Mouse (Mus musculus): Measurements from ENCODE around the gene Myo16. TPM values are rescaled to one million over a fixed set of nuclear protein-coding genes. Genes with fewer than 3 reads are reported as not detected.

The Myo16 gene
- total and polyA plus RNA-seq, 3 experiments = not detected

DNA sequence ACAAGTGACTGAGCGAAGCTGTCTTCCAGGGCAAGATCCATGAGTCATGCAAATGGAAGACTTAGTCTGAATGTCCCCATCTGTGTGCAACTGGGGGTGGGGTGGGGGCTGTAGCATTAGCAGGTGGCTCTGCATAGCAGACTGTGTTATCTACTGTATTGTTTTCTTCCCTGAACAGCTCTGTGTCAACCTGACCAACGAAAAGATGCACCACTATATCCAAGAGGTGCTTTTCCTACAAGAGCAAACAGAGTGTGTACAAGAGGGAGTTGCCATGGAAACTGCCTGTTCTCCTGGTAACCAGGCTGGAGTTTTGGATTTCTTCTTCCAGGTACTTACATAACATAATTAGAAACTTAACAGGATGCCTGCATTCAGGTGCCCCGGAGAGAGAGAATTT is 320.7 kb downstream of the Myo16 start:
- no peaks in the 10 kb centered on the region for H3K9me3 ChIP-seq (replicated peaks; ENCODE audit: insufficient read depth, low read length)
- H3K36me3 ChIP-seq (ENCODE audit: control insufficient read depth in 1 of 2, insufficient read depth in 2 of 2, low read length in 2 of 2) = no peaks in the 10 kb centered on the region
- H3K4me1 ChIP-seq (ENCODE audit: control insufficient read depth in 1 of 2, insufficient read depth in 2 of 2, low read length in 2 of 2) = no peaks in the 10 kb centered on the region
- H3K9ac ChIP-seq (ENCODE audit: control insufficient read depth, low read depth, low read length, poor library complexity, severe bottlenecking) = no peak overlapping the region
- no peak overlapping the region for H3K27ac ChIP-seq (ENCODE audit: control insufficient read depth, low read depth, low read length)
- TF ChIP-seq CHD2 (IDR thresholded peaks at IDR 0.05; ENCODE audit: low read length) (no peak), MAX (IDR thresholded peaks at IDR 0.05; ENCODE audit: low read length) (no peak), RAD21 (IDR thresholded peaks at IDR 0.05; ENCODE audit: low read depth, low read length) (no peak), SMC3 (IDR thresholded peaks at IDR 0.05; ENCODE audit: low read depth, low read length) (no peak), EP300 (IDR thresholded peaks at IDR 0.05; ENCODE audit: low read depth in 1 of 2, low read length in 2 of 2) (no peak), NELFE (IDR thresholded peaks at IDR 0.05; ENCODE audit: low read depth, low read length) (no peak), CHD1 (IDR thresholded peaks at IDR 0.05; ENCODE audit: low read depth, low read length) (no peak), JUND (IDR thresholded peaks at IDR 0.05; ENCODE audit: low read depth, low read length) (no peak), POLR2AphosphoS5 (IDR thresholded peaks at IDR 0.05; ENCODE audit: borderline replicate concordance, low read depth, low read length) (no peak), MYC (IDR thresholded peaks at IDR 0.05; ENCODE audit: low read depth, low read length) (no peak), UBTF (IDR thresholded peaks at IDR 0.05; ENCODE audit: borderline replicate concordance, insufficient read depth, low read depth, low read length) (no peak), ZKSCAN1 (IDR thresholded peaks at IDR 0.05; ENCODE audit: low read depth, low read length) (no peak), GATA1 (IDR thresholded peaks at IDR 0.05; ENCODE audit: low read depth, low read length) (no peak)
- H3K27me3 ChIP-seq (ENCODE audit: control insufficient read depth in 1 of 2, insufficient read depth in 2 of 2, low read length in 2 of 2) = no peaks in the 10 kb centered on the region
- no peak for DNase-seq (ENCODE audit: low read depth, low spot score)
- no peak overlapping the region for H3K4me3 ChIP-seq (ENCODE audit: control insufficient read depth in 1 of 2, insufficient read depth in 1 of 2, low read depth in 2 of 2, low read length in 2 of 2)
- no peaks in the 10 kb centered on the region for H3K79me2 ChIP-seq (ENCODE audit: control insufficient read depth, insufficient read depth, low read length, poor library complexity)

DNA sequence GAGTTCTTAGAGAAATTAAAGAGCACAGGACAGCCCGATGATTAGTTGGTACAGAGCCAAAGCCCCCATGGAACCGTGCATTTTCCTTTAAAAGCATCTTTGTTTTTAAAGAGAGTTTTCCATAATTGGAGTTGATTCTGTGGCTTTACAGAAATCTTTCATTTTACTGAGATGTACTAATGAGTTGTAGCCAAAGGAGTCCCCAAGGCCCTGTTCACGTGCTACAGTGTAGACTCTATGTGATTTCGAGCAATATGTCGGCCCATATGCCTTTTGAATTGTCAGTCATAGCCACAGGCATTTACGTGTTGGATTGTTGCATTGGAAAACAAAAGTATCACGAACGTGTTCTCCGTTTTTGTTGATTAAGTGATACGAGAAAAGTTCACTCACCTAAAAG is 325.3 kb downstream of the Myo16 start:
- H3K79me2 ChIP-seq (ENCODE audit: control insufficient read depth, insufficient read depth, low read length, poor library complexity) = no peaks in the 10 kb centered on the region
- no peaks in the 10 kb centered on the region for H3K4me1 ChIP-seq (ENCODE audit: control insufficient read depth in 1 of 2, insufficient read depth in 2 of 2, low read length in 2 of 2)
- H3K27ac ChIP-seq (ENCODE audit: control insufficient read depth, low read depth, low read length) = no peak overlapping the region
- H3K27me3 ChIP-seq (ENCODE audit: control insufficient read depth in 1 of 2, insufficient read depth in 2 of 2, low read length in 2 of 2) = no peaks in the 10 kb centered on the region
- no peak for DNase-seq (ENCODE audit: low read depth, low spot score)
- no peaks in the 10 kb centered on the region for H3K36me3 ChIP-seq (ENCODE audit: control insufficient read depth in 1 of 2, insufficient read depth in 2 of 2, low read length in 2 of 2)
- TF ChIP-seq E2F4 (IDR thresholded peaks at IDR 0.05; ENCODE audit: borderline replicate concordance, low read depth, low read length) = no peak
- no peak for TF ChIP-seq MAZ (IDR thresholded peaks at IDR 0.05; ENCODE audit: low read depth, low read length)
- no peak for TF ChIP-seq ZKSCAN1 (IDR thresholded peaks at IDR 0.05; ENCODE audit: low read depth, low read length)
- no peak overlapping the region for H3K4me3 ChIP-seq (ENCODE audit: control insufficient read depth in 1 of 2, insufficient read depth in 1 of 2, low read depth in 2 of 2, low read length in 2 of 2)
- no peaks in the 10 kb centered on the region for H3K9me3 ChIP-seq (replicated peaks; ENCODE audit: insufficient read depth, low read length)
- H3K9ac ChIP-seq (ENCODE audit: control insufficient read depth, low read depth, low read length, poor library complexity, severe bottlenecking) = no peak overlapping the region

DNA sequence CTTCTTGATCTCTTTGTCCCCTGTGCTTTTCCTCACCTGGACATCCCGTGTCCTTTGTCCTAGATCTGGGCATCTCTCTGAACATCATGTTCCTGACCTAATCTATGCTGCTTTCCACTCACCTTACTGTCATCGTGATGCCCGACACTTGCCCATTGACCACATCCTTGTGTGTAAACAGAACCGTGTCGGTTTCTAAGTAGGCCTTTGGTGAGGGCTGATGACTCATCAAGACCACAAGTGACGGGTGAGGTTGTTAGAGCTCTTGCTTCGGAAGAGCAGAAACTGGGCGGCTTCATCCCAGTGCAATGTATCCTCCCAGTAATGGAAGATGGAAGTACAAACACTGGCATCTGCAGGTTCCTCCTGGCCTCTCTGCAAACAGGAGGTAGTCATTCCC is 327.1 kb downstream of the Myo16 start:
- no peak for TF ChIP-seq ELF1 (IDR thresholded peaks at IDR 0.05; ENCODE audit: low read depth, low read length)
- no peak for TF ChIP-seq USF1 (IDR thresholded peaks at IDR 0.05; ENCODE audit: low read depth, low read length)
- TF ChIP-seq POLR2AphosphoS5 (IDR thresholded peaks at IDR 0.05; ENCODE audit: borderline replicate concordance, low read depth, low read length) = no peak
- no peak for TF ChIP-seq KAT2A (conservative IDR thresholded peaks at IDR 0.05; ENCODE audit: low read depth, low read length)
- no peak for TF ChIP-seq GABPA (IDR thresholded peaks at IDR 0.05; ENCODE audit: low read depth, low read length)
- no peak for TF ChIP-seq BHLHE40 (IDR thresholded peaks at IDR 0.05; ENCODE audit: borderline replicate concordance, low read depth, low read length)
- no peak for TF ChIP-seq TBP (IDR thresholded peaks at IDR 0.05; ENCODE audit: low read depth, low read length)
- no peak for TF ChIP-seq UBTF (IDR thresholded peaks at IDR 0.05; ENCODE audit: borderline replicate concordance, insufficient read depth, low read depth, low read length)
- no peak for TF ChIP-seq RAD21 (IDR thresholded peaks at IDR 0.05; ENCODE audit: low read depth, low read length)
- no peak for TF ChIP-seq E2F4 (IDR thresholded peaks at IDR 0.05; ENCODE audit: borderline replicate concordance, low read depth, low read length)
- TF ChIP-seq MEF2A (IDR thresholded peaks at IDR 0.05; ENCODE audit: extremely low read depth, insufficient replicate concordance, low read depth, low read length, poor library complexity, severe bottlenecking) = no peak
- TF ChIP-seq ZKSCAN1 (IDR thresholded peaks at IDR 0.05; ENCODE audit: low read depth, low read length) = no peak
- no peak for TF ChIP-seq ZNF384 (IDR thresholded peaks at IDR 0.05; ENCODE audit: low read depth, low read length)
- H3K27ac ChIP-seq (ENCODE audit: control insufficient read depth, low read depth, low read length) = no peak overlapping the region
- H3K79me2 ChIP-seq (ENCODE audit: control insufficient read depth, insufficient read depth, low read length, poor library complexity) = no peaks in the 10 kb centered on the region
- H3K27me3 ChIP-seq (ENCODE audit: control insufficient read depth in 1 of 2, insufficient read depth in 2 of 2, low read length in 2 of 2) = no peaks in the 10 kb centered on the region
- no peak for DNase-seq (ENCODE audit: low read depth, low spot score)
- H3K9ac ChIP-seq (ENCODE audit: control insufficient read depth, low read depth, low read length, poor library complexity, severe bottlenecking) = no peak overlapping the region
- no peaks in the 10 kb centered on the region for H3K36me3 ChIP-seq (ENCODE audit: control insufficient read depth in 1 of 2, insufficient read depth in 2 of 2, low read length in 2 of 2)
- no peaks in the 10 kb centered on the region for H3K9me3 ChIP-seq (replicated peaks; ENCODE audit: insufficient read depth, low read length)
- H3K4me1 ChIP-seq (ENCODE audit: control insufficient read depth in 1 of 2, insufficient read depth in 2 of 2, low read length in 2 of 2) = no peaks in the 10 kb centered on the region
- no peak overlapping the region for H3K4me3 ChIP-seq (ENCODE audit: control insufficient read depth in 1 of 2, insufficient read depth in 1 of 2, low read depth in 2 of 2, low read length in 2 of 2)
